Mouse (Mus musculus) retina, postnatal 1 day (tissue): ENCODE data around the gene Gria1.
A peak's percentile ranks its signal among the peaks of the same experiment; 100 is the strongest.

Source experiments
- DNase-seq: peaks from one replicate; pipeline ENCODE4 v3.0.0-alpha.2; 2012

The Gria1 gene

GRCm38 (mm10) chr11:57184216-57184615 is 173.0 kb downstream of the Gria1 start:
- no peak for DNase-seq

DNA sequence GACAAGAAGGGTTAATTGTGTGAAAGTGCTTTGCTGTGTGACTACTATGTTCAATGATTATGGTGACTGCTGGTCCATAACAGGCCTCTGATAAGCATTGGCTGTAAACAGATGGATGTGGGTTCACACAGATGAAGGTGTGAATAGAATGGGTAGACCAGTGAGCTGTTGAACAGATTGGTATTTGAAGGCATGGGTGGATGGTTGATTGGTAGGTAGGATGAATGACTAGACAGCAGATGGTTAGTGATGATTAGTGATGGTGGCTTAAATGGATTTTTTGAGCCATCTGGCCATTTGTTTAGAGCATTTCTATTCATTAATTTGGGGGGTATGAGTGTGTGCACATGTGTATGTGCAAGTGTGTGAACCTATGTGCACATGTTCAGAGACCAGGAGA is 173.9 kb downstream of the Gria1 start:
- DNase-seq, result no peak

- no peak for DNase-seq
Measured at GRCm38 (mm10) chr11:57189391-57189790, 178.2 kb downstream of the Gria1 start.

DNA sequence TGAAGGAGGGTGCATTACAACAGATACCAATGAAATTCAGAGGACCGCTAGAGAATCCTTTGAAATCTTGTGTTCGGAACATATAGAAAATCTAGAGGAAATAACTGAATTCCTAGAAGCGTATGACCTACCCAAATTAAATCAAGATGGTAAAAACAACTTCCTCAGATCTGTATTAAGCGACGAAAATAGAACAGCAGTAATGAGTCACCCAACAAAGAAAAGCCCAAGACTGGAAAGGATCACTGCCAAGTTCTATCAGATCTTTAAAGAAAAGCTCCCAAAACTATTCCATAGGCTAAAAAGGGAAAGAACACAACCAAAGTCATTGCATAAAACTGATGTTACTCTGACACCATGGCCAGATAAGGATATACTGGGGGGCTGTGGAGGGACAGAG is 183.6 kb downstream of the Gria1 start:
- DNase-seq, result no peak

DNA sequence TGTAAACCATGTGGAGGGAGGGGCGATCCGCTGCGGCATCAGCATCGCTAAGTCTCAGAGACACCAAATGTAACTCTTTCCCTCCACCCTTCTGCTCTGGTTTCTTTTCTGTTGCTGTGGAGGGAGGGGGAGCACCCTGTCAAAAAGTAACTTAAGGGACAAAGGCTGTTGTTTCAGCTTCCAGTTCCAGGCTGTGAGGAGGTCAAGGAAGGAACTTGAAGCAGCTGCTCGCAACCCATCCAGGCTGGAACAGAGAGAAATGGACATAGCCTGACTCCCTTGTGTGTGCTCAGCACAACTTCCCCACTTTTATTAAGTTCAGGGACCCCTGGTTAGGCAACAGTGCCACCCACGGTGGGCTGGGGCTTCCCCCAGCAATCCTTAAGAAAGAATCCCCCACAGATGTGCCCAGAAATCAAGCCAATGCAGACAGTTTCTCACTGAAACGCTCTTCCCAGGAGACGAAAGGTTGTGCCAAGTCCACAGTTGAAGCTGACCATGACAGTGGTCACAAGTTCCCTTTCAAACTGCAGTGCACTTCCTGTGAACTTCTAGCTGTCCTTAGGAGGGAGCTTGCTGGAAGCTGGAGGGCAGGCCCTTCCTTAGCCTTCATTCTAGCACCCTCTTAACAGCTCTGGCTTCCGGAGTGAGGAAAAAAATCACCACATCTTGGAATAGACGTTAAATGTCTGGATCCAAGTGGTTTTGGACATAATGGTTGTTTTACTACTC is 190.2 kb downstream of the Gria1 start:
- DNase-seq, result no peak

DNA sequence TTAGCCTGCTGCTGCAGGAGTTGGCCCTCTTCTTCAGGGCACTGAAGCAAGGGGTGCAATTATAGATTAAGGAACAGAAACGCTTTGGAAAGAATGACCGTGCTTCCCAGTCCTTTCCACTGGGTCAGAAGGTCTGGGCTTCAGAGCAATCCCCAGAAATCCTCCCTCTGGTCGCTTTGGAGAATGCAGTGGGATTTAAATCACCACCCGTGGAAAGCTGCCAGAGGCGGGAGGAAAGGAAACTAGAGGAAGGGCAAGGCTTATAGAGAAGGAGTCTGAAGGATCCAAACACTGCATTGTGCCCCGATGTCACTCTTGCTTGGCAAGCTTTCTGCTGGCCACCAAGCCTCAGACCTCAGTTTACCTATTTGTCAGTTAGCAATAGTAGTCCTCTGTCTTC is 193.2 kb downstream of the Gria1 start:
- DNase-seq, result peak; percentile 33

GRCm38 (mm10) chr11:57207260-57207659 is 196.1 kb downstream of the Gria1 start:
- DNase-seq, result no peak

- DNase-seq, result no peak
Measured at GRCm38 (mm10) chr11:57214079-57214478, 202.9 kb downstream of the Gria1 start.

GRCm38 (mm10) chr11:57214583-57214982 is 203.4 kb downstream of the Gria1 start:
- DNase-seq, result no peak

GRCm38 (mm10) chr11:57222797-57223569 is 211.8 kb downstream of the Gria1 start:
- DNase-seq, result peak; percentile 39

DNA sequence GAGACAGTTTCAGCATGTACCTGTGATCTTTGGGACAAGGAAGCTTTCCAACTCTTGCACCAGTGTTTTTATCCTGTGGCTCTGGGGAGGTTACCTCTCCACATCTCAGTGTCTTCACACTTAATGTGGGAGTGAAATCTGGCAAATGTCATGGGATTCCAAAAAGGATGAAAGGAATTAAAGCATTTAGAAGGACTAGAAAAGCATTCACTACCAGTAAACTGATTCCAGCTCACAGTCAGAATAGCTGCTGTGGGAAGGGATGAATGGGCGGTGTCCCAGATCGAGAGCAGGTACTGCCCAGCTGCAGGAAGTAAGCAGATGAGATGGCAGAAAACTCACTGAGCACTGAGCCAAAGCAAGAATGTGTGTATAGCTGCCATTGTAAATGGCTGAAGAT is 224.3 kb downstream of the Gria1 start:
- no peak for DNase-seq

- DNase-seq, result no peak
Measured at GRCm38 (mm10) chr11:57236431-57236830, 225.2 kb downstream of the Gria1 start.

GRCm38 (mm10) chr11:57239758-57240157 is 228.6 kb downstream of the Gria1 start:
- DNase-seq, result peak; percentile 34

- DNase-seq, result no peak
Measured at GRCm38 (mm10) chr11:57243835-57244234, 232.6 kb downstream of the Gria1 start.

- no peak for DNase-seq
Measured at GRCm38 (mm10) chr11:57244543-57244942, 233.4 kb downstream of the Gria1 start.

DNA sequence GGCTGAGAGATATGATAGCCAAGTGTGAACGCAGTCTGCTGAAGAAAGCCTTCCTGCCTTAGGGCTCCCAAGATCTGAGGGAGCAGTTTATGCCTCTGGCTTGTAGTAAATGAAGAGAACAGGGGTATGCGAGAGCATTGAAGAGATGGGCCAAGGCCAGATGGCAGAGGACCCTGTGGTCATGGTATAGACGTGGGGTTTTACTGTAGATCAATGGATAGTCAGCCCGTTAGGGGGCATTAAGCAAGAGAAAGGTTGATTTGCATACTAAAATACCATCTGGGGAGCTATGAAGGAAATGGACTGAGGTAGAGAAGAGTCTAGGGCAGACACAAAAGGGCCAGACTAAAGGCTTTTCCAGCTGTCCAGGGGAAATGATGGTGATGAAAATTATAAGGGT is 237.7 kb downstream of the Gria1 start:
- no peak for DNase-seq

- no peak for DNase-seq
Measured at GRCm38 (mm10) chr11:57250129-57250528, 238.9 kb downstream of the Gria1 start.

DNA sequence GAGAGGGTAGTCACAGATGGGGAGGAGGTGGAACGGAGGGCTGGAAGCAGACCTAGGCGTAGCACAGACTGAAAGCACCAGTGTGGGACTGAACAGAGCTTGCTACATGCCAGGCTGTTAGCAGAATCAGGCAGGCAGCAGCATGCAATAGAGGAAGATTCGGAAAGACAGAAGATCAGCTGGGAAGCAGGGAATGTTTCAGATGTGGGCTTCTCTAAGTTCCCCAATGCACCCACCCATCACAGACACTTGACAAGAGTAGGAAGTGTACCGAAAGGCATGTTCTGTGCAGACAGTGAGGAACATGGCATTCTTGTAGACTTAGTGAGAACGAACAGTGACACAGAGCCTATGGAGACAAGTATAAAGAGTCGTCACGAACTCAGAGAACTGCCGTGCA is 260.5 kb downstream of the Gria1 start:
- DNase-seq, result no peak

- DNase-seq, result no peak
Measured at GRCm38 (mm10) chr11:57274687-57275086, 263.5 kb downstream of the Gria1 start.

DNA sequence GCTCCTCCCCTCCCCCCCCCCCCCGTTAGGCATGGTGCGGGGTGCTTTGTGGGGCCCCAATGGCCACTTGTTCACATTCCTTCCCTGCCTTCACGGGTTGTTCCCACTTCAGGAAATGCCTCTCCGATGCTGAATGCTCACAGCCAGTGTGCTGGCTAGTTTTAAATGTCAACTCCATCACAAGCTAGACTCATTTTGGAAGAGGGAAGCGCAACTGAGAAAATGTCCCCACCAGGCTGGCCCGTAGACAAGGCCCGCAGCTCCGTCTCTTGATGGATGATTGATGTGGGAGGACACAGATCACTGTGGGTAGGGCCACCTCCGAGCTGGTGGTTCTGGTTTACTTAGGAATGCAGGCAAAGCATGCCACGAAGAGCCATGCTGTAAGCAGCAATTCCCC is 266.9 kb downstream of the Gria1 start:
- no peak for DNase-seq

DNA sequence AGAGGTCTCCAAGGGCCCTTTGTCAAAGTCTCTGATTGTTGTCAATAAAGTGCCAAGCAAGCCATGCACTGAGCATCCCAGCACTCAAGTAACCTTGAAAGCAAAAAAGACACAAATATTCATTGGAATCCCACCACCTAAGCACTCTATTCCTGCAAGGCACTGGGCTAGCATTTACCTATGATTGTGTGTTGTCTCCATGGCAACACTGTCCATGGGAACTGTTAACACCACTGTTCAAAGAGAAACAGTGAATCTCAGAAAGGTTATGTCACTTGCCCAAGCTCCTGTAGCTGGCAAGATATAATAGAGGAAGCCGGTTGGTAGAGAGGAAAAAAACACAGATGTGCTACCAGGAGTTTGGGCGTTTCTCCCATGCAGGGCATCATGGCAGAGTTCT is 274.9 kb downstream of the Gria1 start:
- DNase-seq, result no peak

GRCm38 (mm10) chr11:57297376-57297775 is 286.2 kb downstream of the Gria1 start:
- no peak for DNase-seq

DNA sequence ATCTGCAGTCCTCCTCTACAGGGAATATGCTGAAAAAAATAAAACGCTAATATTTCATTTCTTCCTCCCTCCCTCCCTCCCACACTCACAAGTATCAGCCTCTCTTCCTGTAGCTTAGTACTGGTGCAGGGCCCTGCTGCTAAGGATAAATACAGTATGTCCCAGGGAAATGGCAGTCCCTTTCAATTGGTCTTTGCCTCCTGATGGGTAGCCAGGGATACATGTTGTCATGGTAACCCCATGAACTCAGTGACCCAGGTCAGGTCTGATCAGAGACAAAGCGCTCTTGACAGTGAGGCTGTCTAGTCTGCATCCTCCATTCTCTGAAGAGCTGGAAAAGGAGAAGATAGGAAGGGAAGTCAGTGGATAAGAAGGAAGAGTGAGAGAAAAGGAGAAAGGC is 287.1 kb downstream of the Gria1 start:
- DNase-seq, result peak; percentile 82

DNA sequence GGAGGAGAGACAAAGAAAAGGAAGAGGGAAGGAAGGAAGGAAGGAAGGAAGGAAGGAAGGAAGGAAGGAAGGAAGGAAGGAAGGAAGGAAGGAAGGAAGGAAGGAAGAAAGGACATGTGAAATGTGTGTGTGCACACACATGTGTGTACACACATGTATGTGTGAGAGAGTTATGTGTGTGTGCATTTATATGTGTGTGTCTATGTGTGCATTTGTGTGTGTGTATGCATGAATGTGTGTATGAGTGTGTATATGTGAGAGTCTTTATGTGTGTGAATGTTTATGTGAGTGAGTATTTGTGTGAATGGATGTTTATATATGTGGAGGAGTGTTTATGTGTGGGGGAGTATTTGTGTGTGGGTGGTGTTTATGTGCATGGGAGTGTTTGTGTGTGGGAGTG is 287.5 kb downstream of the Gria1 start:
- no peak for DNase-seq

GRCm38 (mm10) chr11:57303602-57304001 is 292.4 kb downstream of the Gria1 start:
- DNase-seq, result no peak
